Mouse (Mus musculus) forebrain, embryonic 10.5 days (tissue): ENCODE measurements around the gene Sergef. TPM values are rescaled to one million over a fixed set of nuclear protein-coding genes. Genes with fewer than 3 reads are reported as not detected.

ENCODE experiments used
- DNase-seq: peaks from one replicate; pipeline ENCODE4 v3.0.0-alpha.2; 2017; ENCODE audit warnings: low spot score; ENCODE audit errors: extremely low spot score
- H3K27ac ChIP-seq: fragments of 300-500 bp; sonication (generic); 2 replicates; pipeline ENCODE4 v1.5.1; 2016; ENCODE audit warnings: mild to moderate bottlenecking
- H3K27me3 ChIP-seq: fragments of 300-500 bp; sonication (generic); 2 replicates; pipeline ENCODE4 v1.6.1; 2016; ENCODE audit warnings: mild to moderate bottlenecking; ENCODE audit not compliant: poor library complexity, severe bottlenecking
- H3K36me3 ChIP-seq: fragments of 300-500 bp; sonication (generic); replicated peaks from 2 replicates; pipeline ENCODE4 v1.6.1; 2016; ENCODE audit warnings: mild to moderate bottlenecking, moderate library complexity
- H3K4me1 ChIP-seq: fragments of 300-500 bp; sonication (generic); 2 replicates; pipeline ENCODE4 v1.6.1; 2016
- H3K4me3 ChIP-seq: fragments of 300-500 bp; sonication (generic); 2 replicates; pipeline ENCODE4 v1.5.1; 2016; ENCODE audit warnings: mild to moderate bottlenecking, moderate library complexity
- H3K9me3 ChIP-seq: fragments of 300-500 bp; sonication (generic); 2 replicates; pipeline ENCODE4 v1.6.1; 2016; ENCODE audit warnings: mild to moderate bottlenecking, moderate library complexity
- WGBS: fragments of 180-500 bp; shearing (Covaris S2); methylation state at CpG from one replicate; pipeline ENCODE4 v1.1.7; 2016; 5-methylcytosine and 5-hydroxymethylcytosine counted together
- polyA plus RNA-seq: library from polyadenylated mRNA; unstranded; fragments of >200 nt; fragmentation: Nextera tagmentation; extraction: Ambion mirVana; gene quantifications from 2 replicates; pipeline ENCODE4 v1.2.1, GENCODE M21; 2016

Sergef gene
- polyA plus RNA-seq, 1 experiment from 2014 or later: 16.7 TPM

- no peaks in the 10 kb centered on the region for H3K27me3 ChIP-seq
- WGBS: 90% methylated on average over 11 of the region's 11 CpGs
- peaks cover 3% of the 10 kb centered on the region; the same call in 1 of the 2 replicates for H3K4me1 ChIP-seq
Measured at GRCm38 (mm10) chr7:46519148-46519547, 120.5 kb downstream of the Sergef start.

GRCm38 (mm10) chr7:46517158-46517557 lies 122.4 kb downstream of the Sergef start:
- Histone ChIP-seq H3K36me3 (no peaks in the 10 kb centered on the region), H3K9me3 (no peaks in the 10 kb centered on the region), H3K4me3 (no peak overlapping the region), H3K4me1 (peaks cover 3% of the 10 kb centered on the region; the same call in 1 of the 2 replicates), H3K27me3 (no peaks in the 10 kb centered on the region), H3K27ac (no peak overlapping the region)
- WGBS: 79% methylated on average over 5 of the region's 5 CpGs
- DNase-seq: no peak

More at GRCm38 (mm10) chr7:46519148-46519547, 120.5 kb downstream of the Sergef start:
- DNase-seq: no peak
- Histone ChIP-seq H3K4me3 (no peak overlapping the region), H3K9me3 (no peaks in the 10 kb centered on the region), H3K36me3 (no peaks in the 10 kb centered on the region), H3K27ac (no peak overlapping the region)

GRCm38 (mm10) chr7:46515960-46516359 lies 123.6 kb downstream of the Sergef start:
- peaks cover 4% of the 10 kb centered on the region for H3K4me1 ChIP-seq
- DNase-seq: no peak
- no peaks in the 10 kb centered on the region for H3K9me3 ChIP-seq
- no peak overlapping the region for H3K4me3 ChIP-seq
- H3K27ac ChIP-seq: no peak overlapping the region
- no peaks in the 10 kb centered on the region for H3K36me3 ChIP-seq
- no peaks in the 10 kb centered on the region for H3K27me3 ChIP-seq
- WGBS: 85% methylated on average over 5 of the region's 5 CpGs

- WGBS: 95% methylated on average over 8 of the region's 8 CpGs
- DNase-seq: no peak
- H3K4me3 ChIP-seq: no peak overlapping the region
Measured at GRCm38 (mm10) chr7:46514981-46515380, 124.6 kb downstream of the Sergef start.

GRCm38 (mm10) chr7:46513562-46513961 lies 126.0 kb downstream of the Sergef start:
- Histone ChIP-seq H3K27me3 (no peaks in the 10 kb centered on the region), H3K27ac (no peak overlapping the region), H3K9me3 (no peaks in the 10 kb centered on the region), H3K4me3 (no peak overlapping the region), H3K36me3 (no peaks in the 10 kb centered on the region), H3K4me1 (peaks cover 28% of the 10 kb centered on the region)
- 92% methylated on average over 8 of the region's 8 CpGs for WGBS
- no peak for DNase-seq

More at GRCm38 (mm10) chr7:46514981-46515380, 124.6 kb downstream of the Sergef start:
- Histone ChIP-seq H3K27me3 (no peaks in the 10 kb centered on the region), H3K27ac (no peak overlapping the region), H3K36me3 (no peaks in the 10 kb centered on the region), H3K9me3 (no peaks in the 10 kb centered on the region), H3K4me1 (peaks cover 14% of the 10 kb centered on the region)

GRCm38 (mm10) chr7:46512792-46513191 lies 126.8 kb downstream of the Sergef start:
- 85% methylated on average over 5 of the region's 5 CpGs for WGBS
- H3K4me3 ChIP-seq: no peak overlapping the region
- H3K36me3 ChIP-seq: no peaks in the 10 kb centered on the region
- H3K9me3 ChIP-seq: no peaks in the 10 kb centered on the region
- H3K27me3 ChIP-seq: no peaks in the 10 kb centered on the region
- DNase-seq: no peak
- 0 out of 2 replicates have a peak overlapping the region, but pooled peaks have one; percentile 35 for H3K27ac ChIP-seq
- peaks cover 29% of the 10 kb centered on the region for H3K4me1 ChIP-seq

GRCm38 (mm10) chr7:46510806-46511205 lies 128.8 kb downstream of the Sergef start:
- 72% methylated on average over 2 of the region's 2 CpGs for WGBS
- DNase-seq: no peak
- H3K4me3 ChIP-seq: no peak overlapping the region
- H3K36me3 ChIP-seq: no peaks in the 10 kb centered on the region
- peaks cover 26% of the 10 kb centered on the region for H3K4me1 ChIP-seq
- H3K9me3 ChIP-seq: no peaks in the 10 kb centered on the region
- H3K27ac ChIP-seq: 0 out of 2 replicates have a peak overlapping the region, but pooled peaks have one; percentile 27
- no peaks in the 10 kb centered on the region for H3K27me3 ChIP-seq

GRCm38 (mm10) chr7:46509391-46510310 lies 130.0 kb downstream of the Sergef start:
- peaks cover 26% of the 10 kb centered on the region for H3K4me1 ChIP-seq
- H3K27me3 ChIP-seq: no peaks in the 10 kb centered on the region
- H3K9me3 ChIP-seq: no peaks in the 10 kb centered on the region
- no peaks in the 10 kb centered on the region for H3K36me3 ChIP-seq
- peak; percentile 27 for DNase-seq
- WGBS: 62% methylated on average over 24 of the region's 24 CpGs
- H3K27ac ChIP-seq: peak overlapping the region; percentile 70
- peak overlapping the region; percentile 18; the same call in 1 of the 2 replicates for H3K4me3 ChIP-seq

- WGBS: 80% methylated on average over 12 of the region's 12 CpGs
- Histone ChIP-seq H3K27me3 (no peaks in the 10 kb centered on the region), H3K4me1 (peaks cover 30% of the 10 kb centered on the region), H3K4me3 (no peak overlapping the region), H3K36me3 (no peaks in the 10 kb centered on the region), H3K27ac (peak overlapping the region; percentile 70), H3K9me3 (no peaks in the 10 kb centered on the region)
- DNase-seq: no peak
Measured at GRCm38 (mm10) chr7:46508590-46509318, 130.9 kb downstream of the Sergef start.

- WGBS: 69% methylated on average over 4 of the region's 4 CpGs
- Histone ChIP-seq H3K4me1 (peaks cover 14% of the 10 kb centered on the region), H3K27me3 (no peaks in the 10 kb centered on the region), H3K9me3 (no peaks in the 10 kb centered on the region), H3K36me3 (no peaks in the 10 kb centered on the region; the same call in 1 of the 2 replicates), H3K27ac (no peak overlapping the region), H3K4me3 (no peak overlapping the region)
- no peak for DNase-seq
Measured at GRCm38 (mm10) chr7:46504157-46504556, 135.4 kb downstream of the Sergef start.

- Histone ChIP-seq H3K9me3 (no peaks in the 10 kb centered on the region), H3K4me3 (no peak overlapping the region), H3K4me1 (0 out of 2 replicates have a peak, but pooled peaks cover 7% of the 10 kb centered on the region), H3K27me3 (no peaks in the 10 kb centered on the region), H3K27ac (no peak overlapping the region), H3K36me3 (no peaks in the 10 kb centered on the region; the same call in 1 of the 2 replicates)
- no peak for DNase-seq
- 92% methylated on average over 13 of the region's 13 CpGs for WGBS
Measured at GRCm38 (mm10) chr7:46502650-46503049, 137.0 kb downstream of the Sergef start.

GRCm38 (mm10) chr7:46501458-46501857 lies 138.1 kb downstream of the Sergef start:
- Histone ChIP-seq H3K4me1 (0 out of 2 replicates have a peak, but pooled peaks cover 7% of the 10 kb centered on the region), H3K4me3 (no peak overlapping the region), H3K27ac (no peak overlapping the region), H3K36me3 (no peaks in the 10 kb centered on the region; the same call in 1 of the 2 replicates), H3K27me3 (no peaks in the 10 kb centered on the region), H3K9me3 (no peaks in the 10 kb centered on the region)
- no peak for DNase-seq
- 87% methylated on average over 2 of the region's 2 CpGs for WGBS
